Mouse (Mus musculus) common myeloid progenitor, adult 5-6 weeks (primary cell): Measurements from ENCODE around the gene a. TPM values are rescaled to one million over a fixed set of nuclear protein-coding genes. Genes with fewer than 3 reads are reported as not detected.
"Not testable (repeated sequence)": the region's sequence is repeated elsewhere in the genome, so short reads cannot be mapped to it uniquely, and the experiment has no call there.

Experiments used
- ATAC-seq: replicated peaks from 2 replicates; pipeline ENCODE4 v1.8.0; 2016; ENCODE audit warnings: low read depth, mild to moderate bottlenecking, moderate TSS enrichment, inconsistent platforms; ENCODE audit not compliant: poor library complexity, severe bottlenecking
- total RNA-seq: library from RNA; stranded (forward); fragments of 200-1000, 187-1606 nt; gene quantifications from 2 replicates; pipeline ENCODE4 v1.2.3, GENCODE M21; 2017

Gene a
- total RNA-seq, 1 experiment from 2014 or later = not detected

DNA sequence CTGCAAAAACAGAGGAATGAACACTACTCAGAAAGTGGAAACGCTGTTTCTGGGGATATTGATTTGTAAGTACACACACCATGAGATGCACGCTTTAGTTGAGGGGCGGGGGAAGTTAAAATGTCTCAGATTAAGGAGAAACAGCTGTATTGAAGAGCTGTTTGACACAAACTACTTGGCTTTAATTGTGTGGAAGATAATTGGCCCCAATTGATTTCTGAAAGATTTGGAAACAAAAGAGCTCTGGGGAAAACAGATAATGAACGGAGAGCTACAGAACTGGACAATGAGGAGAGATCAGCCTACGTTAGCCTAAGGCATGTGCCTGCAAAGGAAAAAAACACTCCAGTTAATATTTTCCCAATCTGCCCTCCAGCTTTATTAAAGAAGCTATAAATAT, 172.0 kb downstream of the a start:
- no peak for ATAC-seq

GRCm38 (mm10) chr2:154969740-154970397, 178.7 kb downstream of the a start:
- ATAC-seq = peak; percentile 89

GRCm38 (mm10) chr2:154971919-154972692, 180.9 kb downstream of the a start:
- ATAC-seq = no peak

DNA sequence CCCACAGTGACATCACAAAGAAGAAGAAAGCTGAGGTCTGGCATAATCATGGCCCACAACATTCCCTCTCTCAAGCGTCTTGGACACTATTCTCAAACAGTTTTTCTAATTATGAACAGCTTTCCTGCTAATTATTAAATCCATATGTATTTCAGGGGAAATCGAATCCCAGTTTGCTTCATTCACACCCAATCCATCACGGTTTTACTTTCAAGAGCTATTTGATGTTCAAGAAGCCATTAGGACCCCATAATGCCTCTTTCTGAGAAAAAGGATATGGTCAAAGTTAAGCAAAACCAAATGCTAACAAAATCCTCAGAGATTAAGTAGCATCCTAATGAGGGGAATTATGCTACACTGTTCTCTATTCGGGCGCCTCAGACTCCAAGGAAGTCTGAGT, 181.8 kb downstream of the a start:
- ATAC-seq = no peak

GRCm38 (mm10) chr2:154986609-154987008, 195.4 kb downstream of the a start:
- ATAC-seq = no peak

GRCm38 (mm10) chr2:154991411-154991810, 200.2 kb downstream of the a start:
- no peak for ATAC-seq

DNA sequence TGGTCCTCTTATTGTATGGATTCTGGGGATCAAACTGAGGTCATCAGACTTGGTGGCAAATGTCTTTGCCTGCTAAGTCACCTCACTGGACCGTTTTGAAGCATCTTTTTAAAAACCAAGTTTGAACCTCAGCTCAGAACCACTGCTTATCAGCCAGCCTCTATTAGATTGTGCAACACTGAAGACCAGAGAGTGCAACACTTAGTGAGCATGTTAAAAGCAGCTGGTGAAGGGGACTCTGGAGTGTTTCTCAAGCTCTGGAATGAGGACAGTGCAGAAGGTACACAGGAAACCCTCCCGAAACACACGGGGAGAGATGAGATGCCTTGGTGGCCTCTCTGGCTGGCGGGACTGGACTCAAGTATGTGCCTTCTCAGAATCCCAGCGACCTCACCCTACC, 200.9 kb downstream of the a start:
- ATAC-seq = 0 out of 2 replicates have a peak, but pooled peaks have one; percentile 39

- no peak for ATAC-seq
These were observed 214.3 kb downstream of the a start for GRCm38 (mm10) chr2:155005491-155005890.

DNA sequence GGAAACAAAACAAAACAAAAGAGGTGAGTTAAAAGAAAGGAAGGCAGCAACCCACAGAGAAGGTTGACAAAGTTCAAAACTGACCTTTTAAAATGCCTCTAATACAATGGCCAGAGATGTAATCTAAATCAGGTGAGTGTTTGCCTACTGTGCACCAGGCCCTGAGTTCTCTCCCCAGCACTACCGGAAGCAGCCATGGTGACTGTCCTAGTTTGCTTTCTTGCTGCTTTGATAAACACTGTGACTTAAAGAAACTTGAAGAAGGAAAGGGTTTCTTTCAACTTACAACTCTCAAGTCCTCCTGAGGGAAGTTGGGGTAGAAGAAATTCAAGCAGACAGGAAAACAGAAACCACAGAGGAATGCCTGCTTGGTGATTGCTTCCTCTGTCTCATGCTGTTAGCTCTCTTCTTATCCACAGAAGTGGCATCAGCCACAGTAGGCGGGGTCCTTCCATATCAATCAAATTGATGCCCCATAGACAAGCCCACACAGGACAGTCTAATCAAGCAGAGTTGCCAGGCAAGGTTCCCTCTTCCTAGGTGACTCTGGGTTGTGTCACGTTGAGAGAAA, 220.0 kb downstream of the a start:
- ATAC-seq = peak; percentile 98

DNA sequence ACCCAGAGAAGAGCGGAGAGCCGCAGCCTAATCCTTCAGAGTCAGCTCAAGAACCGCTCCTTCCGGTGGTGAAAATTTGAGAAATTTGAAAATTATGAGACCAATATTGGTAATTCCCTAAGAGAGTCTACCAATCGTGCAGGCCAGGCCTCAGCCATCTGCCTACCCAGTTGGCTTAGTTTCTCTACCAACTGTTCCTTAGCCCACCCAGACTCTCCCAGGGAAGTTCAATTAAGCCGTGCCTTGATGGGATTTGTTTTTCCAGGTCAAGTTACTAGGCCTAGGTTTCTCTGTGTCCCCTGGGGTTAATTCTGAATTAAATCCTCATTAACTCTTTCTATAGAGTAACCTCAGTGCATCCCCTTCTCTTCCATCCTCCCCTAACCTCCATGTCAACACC, 221.8 kb downstream of the a start:
- no peak for ATAC-seq

DNA sequence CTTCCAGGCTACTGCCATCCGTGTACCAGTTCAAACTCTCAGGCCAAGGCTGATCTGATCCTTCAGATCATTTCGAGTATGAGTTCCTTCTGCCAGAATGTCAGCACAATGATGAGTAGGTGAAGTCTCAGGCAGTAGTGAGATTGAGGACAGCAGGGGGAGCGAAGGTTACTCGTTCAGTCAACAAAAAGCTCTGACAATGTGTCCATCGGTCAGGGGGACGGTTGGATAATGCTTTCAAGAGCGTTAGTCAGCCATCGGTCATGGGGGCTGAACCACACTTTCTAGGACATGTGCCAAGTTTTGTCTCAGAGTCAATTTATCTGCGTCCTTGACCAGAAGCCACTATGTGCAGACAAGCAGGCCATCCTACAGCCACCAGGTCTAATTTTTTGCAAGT, 225.5 kb downstream of the a start:
- ATAC-seq = not testable (repeated sequence)

DNA sequence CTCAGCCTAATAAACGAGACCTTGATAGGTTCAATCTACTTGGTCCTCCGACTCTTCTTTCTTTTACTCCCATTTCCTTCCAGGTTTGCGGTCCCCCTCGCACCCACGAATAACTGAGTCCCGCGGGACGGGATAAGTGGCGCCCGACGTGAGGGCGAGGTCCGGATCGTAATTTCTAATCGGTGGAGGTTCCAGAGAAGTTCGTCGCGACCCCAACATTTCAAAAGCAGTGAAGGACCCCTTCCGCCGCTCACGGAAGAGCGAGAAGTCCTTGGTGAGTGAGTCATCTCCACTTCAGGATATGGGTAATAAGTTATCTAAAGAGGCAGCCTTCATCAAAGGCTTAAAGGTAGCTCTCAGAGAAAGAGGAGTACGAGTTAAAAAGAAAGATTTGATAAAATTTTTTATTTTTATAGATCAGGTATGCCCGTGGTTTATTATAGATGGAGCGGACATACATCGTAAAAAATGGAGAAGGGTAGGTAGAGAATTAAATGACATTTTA, 227.1 kb downstream of the a start, which contains the start of gene Gm14226:
TSS of gene Gm14226 (plus strand) at position 16 of the 505 bp plus-strand sequence.
- ATAC-seq = not testable (repeated sequence)

DNA sequence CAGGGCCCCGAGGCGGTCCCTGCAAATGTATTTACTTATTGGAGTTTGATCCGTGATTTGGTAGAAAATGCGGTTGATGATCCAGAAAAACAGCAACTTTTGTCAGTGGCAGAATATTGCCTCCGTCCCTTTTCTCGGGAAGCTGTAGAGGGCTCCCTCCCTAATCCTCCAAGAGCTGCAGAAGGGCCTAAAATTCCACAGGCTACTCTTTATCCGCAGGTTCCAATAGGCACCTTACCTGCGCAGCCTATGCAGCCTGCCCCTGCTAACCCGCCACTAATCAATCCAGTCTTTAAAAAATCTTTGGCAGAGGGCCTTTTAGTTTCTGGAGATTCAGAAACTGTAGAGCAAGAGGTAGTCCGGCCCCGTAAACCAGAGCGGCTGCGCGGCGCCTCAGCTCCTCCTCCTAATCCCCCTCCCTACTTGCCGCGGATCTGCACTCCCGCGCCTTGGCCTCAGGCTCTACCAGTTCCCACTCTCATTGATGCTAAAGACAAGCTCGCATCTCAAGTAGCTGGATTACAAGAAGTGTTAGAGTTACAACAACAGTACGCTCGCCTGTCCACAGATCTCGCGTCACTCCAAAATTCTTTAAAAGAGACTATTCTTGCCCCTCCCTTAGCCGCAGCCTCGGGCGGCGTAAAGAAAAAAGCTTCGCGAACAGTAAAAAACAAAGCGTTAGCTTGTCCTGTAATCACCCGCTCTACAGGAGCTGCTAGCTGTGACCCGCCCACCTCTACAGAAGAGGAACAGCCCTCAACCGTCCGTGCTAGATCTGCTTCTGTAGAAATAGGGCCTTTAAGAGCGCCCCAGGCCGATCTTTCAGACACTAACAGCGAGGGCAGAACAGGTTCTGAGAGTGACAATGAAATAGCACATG, 227.8 kb downstream of the a start:
- peak; percentile 95 for ATAC-seq

- ATAC-seq = peak; percentile 84
These were observed 228.5 kb downstream of the a start for GRCm38 (mm10) chr2:155019673-155020072.

DNA sequence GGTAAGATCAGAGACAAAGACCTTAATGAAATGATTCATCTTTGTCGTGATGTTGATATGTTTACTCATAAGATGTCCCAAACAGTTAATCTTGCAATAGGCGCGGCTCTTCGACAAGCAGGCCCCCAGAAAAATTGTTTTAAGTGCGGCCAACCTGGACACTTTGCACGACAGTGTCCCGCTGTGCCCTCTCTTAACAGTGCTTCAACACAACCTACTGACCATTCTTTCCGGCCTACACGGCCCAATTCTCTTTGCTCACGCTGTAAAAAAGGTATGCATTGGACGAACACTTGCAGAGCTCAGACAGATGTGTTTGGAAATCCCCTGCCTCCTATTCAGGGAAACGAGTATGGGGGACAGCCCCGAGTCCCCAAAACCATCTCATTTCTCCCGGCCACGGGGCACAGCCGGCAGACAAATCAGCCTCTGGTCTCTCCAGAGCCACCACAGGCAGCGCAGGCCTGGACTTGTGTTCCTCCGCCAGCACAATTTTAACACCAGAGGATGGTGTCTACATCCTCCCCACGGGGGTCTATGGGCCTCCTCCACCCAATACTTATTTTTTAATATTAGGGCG, 229.1 kb downstream of the a start:
- not testable (repeated sequence) for ATAC-seq

- ATAC-seq = no peak
These were observed 239.6 kb downstream of the a start for GRCm38 (mm10) chr2:155030831-155031230.

- 0 out of 2 replicates have a peak, but pooled peaks have one; percentile 52 for ATAC-seq
These were observed 241.9 kb downstream of the a start for GRCm38 (mm10) chr2:155032938-155033710.

- no peak for ATAC-seq
These were observed 248.8 kb downstream of the a start for GRCm38 (mm10) chr2:155039956-155040355.

DNA sequence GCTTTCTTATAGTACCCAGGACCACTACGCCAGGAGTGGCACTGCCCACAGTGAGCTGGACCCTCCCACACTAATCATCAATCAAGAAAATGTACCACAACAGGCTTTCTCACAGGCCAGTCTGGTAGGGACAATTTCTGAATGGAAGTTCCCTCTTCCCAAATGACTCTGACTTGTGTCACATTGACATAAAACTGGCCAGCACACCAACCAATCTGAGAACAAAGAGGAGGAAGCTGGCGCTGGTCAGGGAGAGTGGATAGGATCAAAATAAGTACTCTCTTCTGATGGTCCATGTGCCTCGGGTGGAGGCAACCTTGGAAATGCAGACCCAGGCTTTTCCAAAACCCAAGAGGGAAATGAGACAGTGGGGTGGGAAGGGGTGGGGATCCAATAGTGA, 253.3 kb downstream of the a start:
- no peak for ATAC-seq
